Mouse (Mus musculus): ENCODE measurements around the gene Ppp1r36.
"Not testable (repeated sequence)": the region's sequence is repeated elsewhere in the genome, so short reads cannot be mapped to it uniquely, and the experiment has no call there.

Gene Ppp1r36

DNA sequence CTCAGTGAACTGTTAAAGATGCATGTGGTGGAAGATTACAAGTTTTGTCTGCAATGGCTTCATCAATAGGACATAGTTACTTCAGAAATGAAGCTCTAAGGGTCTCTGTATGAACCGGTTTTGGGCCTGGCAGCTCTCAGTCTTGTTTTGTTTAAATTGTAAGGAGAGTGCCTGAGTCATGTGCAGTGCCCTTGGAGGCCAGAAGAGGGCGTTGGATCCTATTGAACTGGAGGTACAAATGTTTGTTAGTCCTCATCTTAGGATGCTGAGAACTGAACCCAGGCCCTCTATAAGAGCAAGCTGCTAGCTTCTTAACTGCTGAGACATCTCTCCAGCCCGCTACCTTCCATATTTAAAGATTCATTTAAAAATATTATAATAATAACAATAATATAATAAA, 15.7 kb upstream of the Ppp1r36 start:
- DNase-seq = no peak

DNA sequence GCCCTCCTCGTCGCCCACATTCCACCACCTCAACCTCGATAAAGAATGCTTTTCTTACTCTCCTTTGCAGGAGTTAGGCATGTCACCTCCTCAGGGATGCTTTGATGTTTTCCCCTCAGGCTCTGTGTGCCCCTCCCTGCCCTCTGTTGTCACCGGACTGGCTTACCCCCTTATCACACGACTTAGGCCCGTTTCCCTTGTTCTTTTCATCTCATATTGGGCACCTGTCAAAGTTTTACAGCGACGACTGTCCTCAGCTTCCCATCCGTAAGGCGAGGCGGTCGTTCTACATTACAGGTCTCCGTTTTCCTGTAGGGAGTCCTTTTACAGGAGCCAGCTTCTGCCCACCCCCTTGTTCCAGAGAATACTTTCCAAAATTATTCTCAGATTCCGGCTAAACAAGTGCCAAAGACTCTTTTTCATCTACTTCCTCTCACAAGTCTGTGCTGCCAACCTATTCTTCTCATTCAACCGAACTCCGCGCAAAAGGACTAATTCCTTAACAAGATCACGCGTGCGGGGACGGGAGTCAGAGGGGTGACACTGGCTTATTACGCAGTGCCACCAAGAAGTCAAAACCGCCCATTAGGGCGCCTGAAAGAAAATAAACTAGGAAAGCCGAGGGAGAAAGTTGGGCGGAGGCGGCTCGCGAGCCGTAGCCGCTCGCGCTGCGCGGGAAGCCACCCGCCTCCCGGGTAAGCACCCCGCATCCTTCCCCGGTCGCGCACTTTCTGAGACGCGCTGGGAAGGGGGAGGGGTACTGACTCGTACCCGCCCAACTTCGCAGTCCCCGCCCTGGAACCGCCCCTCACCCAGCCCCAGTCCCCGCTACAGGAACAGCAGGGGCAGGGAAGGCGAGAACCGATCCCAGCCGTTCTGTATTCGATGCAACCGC, 14.1 kb upstream of the Ppp1r36 start:
- no peak for DNase-seq

DNA sequence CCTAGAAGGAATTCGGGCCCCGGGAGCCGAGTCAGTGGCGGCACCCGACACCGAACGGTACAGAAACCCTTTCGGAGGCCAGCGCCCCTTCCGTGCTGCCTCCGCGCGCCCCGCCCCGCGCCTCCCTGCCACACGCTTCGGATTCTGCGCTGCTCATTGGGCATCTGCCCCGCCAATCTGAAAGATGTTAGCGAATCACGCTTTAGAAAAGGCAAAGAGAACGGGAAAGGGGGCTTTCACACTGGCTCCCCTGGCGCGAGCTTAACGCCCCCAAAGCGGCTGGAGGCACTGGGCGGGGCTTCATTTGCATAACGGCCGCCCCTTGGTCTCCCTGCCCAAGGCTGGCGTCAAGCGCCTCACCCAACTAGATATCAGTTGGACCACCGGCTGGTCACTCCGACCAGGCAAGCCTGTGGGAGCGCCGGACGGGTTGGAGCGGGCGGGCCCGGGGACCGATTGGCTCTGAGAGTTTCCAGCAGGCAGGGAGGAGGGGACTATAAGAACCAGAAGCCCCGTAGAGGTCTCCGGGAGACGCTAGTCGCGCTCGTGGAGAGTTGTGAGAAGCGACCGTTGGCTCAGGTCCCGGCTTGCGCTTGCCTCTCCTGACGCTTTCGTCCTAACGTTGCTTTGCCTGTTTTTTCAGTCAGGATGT, 13.3 kb upstream of the Ppp1r36 start, which contains the start of gene Hspa2:
Hspa2 (plus strand) TSS at position 291 of the 652 bp plus-strand sequence.
- DNase-seq = peak; percentile 100

DNA sequence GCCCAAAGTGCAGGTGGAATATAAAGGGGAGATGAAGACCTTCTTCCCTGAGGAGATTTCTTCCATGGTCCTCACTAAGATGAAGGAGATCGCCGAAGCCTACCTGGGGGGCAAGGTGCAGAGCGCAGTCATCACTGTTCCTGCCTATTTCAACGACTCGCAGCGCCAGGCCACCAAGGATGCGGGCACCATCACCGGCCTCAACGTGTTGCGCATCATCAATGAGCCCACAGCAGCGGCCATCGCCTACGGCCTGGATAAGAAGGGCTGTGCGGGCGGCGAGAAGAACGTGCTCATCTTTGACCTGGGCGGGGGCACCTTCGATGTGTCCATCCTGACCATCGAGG, 12.5 kb upstream of the Ppp1r36 start:
- no peak for DNase-seq

DNA sequence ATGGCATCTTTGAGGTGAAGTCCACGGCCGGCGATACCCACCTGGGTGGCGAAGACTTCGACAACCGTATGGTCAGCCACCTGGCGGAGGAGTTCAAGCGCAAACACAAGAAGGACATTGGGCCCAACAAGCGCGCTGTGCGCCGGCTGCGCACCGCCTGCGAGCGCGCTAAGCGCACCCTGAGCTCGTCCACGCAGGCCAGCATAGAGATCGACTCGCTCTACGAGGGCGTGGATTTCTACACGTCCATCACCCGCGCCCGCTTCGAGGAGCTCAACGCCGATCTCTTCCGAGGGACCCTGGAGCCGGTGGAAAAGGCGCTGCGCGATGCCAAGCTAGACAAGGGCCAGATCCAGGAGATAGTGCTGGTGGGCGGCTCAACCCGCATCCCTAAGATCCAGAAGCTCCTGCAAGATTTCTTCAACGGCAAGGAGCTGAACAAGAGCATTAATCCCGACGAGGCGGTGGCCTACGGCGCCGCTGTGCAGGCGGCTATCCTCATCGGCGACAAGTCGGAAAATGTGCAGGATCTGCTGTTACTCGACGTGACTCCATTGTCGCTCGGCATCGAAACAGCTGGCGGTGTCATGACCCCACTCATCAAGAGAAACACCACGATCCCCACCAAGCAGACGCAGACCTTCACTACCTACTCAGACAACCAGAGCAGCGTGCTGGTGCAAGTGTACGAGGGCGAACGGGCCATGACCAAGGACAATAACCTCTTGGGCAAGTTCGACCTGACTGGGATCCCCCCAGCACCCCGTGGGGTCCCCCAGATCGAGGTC, 12.0 kb upstream of the Ppp1r36 start:
- peak; percentile 20 for DNase-seq

DNA sequence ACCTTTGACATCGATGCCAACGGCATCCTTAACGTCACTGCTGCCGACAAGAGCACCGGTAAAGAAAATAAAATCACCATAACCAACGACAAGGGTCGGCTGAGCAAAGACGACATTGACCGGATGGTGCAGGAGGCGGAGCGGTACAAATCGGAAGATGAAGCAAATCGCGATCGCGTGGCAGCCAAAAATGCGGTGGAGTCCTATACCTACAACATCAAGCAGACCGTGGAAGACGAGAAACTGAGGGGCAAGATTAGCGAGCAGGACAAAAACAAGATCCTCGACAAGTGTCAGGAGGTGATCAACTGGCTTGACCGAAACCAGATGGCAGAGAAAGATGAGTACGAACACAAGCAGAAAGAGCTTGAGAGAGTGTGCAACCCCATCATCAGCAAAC, 11.4 kb upstream of the Ppp1r36 start:
- DNase-seq = no peak

DNA sequence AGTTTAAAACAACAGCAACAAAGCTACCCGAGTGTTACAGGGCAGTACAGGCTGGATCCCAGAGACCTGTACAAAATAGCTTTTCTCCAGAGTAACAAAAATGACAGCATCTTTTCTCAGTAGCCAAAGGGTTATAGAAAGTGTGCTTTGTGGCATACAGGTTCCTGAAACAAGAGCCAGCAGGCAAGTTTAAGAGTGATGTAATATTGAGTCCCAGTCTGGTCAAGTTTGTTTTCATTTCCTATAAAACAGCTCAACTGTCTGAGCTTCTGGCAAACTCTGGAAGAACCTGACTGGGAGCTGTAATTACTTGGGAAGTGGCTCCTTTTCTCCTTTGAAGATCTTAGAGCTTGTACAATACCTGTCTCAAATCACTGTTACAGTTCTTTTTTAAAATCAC, 10.2 kb upstream of the Ppp1r36 start:
- DNase-seq = no peak

DNA sequence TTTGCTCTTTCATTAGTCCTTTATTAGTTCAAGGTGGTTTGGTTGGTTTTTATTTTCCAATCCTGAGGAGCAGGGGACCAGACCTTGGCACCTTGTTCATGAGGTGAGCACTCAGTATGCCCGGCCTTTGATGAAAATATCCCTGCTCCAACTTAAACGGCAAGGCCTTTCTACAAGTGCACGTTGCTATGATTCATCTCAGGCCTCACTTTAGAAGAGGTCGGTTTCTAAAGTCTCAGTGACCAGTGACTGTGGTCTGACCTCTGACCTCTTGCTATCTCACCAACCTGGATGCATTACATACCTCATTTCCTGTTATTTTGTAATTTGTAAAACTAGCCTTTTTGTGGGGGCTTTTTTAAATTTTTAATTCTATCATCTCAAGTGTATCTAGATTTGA, 8.2 kb upstream of the Ppp1r36 start:
- no peak for DNase-seq

DNA sequence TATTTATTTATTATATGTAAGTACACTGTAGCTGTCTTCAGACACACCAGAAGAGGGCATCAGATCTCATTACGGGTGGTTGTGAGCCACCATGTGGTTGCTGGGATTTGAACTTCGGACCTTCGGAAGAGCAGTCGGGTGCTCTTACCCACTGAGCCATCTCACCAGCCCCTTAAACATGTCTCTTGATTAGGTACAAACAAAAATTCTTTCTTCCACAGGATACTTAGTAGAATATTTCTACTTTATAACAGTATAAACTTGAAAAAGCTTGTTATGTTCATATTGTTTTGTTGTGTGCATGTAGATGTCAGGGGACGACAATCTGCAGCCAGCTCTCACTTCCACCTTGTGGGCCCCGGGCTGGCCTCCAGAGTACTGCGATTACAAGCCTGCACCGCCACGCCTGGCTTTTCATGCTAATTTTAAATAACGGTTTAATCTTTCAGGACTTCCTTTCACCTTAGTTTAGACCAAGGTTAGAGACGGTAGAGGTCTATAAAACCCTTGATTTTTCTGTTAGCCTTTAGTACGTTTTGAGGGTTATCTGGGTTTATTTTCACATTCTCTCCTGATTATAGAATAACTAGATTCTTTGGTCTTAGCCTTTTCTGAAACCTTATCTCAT, 1.8 kb upstream of the Ppp1r36 start:
- DNase-seq = no peak

DNA sequence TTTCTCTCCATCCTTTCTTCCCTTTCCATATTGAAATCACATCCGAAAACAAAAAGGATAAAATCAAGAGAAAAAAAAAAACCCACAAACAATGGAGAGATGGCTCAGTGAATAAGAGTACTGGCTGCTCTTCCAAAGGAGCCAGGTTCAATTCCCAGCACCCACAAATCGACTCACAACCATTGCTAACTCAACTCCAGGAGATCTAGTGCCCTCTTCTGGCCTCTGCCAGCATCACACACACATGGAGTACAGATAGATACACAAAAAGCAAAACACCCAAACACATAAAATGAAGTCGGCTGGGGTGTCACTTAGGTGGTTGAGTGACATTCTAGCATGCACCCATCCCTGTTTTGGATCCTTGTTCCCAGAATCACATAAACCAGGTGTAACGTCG, 1.0 kb downstream of the Ppp1r36 start:
- no peak for DNase-seq

DNA sequence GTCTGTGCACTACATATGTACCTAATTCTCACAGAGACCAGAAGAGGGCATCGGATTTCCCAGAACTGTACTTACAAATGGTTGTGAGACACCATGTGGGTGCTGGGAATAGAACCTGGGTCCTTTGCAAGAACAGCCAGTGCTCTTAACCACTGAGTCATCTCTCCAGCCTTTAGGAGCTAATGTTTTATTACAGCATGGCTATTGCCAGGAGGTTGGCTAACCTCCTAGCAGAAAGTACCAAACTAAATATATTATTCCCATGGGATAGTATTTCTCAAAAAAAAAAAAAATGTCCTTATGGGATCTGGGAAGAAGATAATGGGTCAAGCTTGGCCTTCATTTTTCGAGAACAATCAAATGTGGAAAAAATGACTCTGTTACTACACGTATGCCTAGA, 7.9 kb downstream of the Ppp1r36 start:
- DNase-seq = no peak

DNA sequence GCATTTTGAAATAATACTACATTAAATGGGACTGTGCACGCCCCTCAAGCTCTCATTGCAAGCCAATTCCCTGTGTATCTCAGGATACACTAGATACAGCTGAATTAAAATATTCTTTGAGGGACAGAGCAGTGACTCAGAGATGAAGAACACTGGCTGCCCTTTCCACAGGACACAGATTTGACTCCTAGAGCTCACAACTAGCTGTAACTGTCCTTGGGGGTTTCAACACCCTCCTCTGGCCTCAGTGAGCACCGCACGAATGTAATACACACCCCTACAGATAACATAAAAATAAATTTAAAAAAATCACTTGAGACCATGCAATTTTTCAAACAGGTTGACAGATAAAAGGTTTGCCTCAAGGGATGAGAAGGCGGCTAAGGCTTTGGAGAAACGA, 10.2 kb downstream of the Ppp1r36 start:
- DNase-seq = no peak

DNA sequence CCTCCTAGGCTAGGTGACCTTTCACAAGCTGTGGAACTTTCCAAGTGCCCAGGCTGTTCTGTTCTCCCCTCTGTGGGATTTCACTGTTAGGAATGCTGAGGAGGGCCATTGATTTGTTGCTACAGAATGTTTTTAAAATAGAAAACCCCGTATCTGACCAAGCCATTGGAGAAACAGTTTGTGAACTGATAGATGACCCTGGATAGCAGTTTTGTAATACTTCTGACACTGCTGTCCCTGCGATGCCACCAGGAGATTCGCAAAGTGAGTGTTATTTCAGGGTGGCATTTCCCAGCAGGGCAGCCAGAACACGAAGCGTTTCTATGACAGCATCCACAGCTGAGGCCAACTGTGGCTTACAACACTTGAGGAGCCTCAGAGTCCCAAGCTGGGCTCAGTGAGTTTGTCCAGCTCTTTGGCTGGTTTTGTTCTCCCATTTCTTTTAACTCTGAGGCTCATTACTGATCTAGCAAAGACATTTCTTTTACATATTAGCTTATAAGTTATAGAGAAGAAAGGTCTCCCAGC, 13.6 kb downstream of the Ppp1r36 start:
- no peak for DNase-seq

DNA sequence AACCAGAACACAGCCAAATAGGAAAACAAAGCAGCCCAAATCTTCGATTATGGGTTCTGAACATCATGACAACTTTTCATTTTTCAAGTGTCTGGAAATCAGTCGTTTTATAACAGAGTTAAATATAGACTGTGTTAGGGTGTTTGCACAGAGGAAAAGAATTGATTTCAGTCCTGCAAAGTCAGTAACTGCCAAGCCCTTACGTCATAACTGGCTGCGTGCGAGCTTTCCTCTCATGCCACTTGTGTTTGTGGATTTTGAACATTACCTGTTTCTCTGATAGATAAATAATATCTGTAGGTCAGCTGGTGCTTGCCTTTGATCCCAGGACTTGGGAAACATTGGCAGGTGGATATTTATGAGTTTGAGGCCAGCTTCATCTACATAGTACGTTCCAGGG, 14.1 kb downstream of the Ppp1r36 start:
- peak; percentile 29 for DNase-seq

DNA sequence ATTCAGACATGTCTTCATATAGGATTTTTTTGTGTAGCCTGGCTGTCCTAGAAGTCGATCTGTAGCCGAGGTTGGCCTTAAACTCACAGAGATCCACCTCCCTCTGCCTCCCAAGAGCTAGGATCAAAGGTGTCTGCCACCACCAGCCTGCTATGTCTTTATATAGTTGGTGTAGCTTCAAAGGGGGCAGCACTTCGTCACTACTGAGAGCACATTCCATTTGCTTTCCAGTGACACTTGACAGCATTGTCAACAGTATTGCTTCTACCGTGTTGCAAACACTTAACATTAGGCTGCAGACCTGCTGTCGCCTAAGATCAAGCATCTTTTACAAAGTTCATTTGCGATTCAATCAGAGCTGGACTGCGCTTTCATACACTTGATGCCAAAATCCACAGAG, 16.8 kb downstream of the Ppp1r36 start:
- no peak for DNase-seq

DNA sequence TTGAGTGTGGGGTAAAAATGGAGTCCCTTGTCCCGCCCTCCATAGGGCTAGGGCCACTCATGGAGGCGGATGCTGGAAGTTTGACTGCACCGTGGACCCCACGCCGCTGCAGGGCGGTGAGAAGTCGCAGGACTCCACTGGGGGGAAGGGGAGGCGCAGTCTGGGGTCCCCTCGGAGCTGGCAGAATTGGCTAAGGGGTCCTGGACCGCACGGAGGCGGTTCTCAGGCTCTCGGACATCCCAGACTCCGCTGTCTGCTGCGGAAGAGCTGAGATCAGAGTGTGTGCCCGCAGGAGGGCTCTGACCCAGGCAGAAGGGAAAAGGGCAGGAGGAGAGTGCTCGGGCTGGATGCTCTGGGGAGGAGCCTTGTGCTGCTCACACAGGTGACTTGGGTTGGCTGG, 17.7 kb downstream of the Ppp1r36 start:
- no peak for DNase-seq

DNA sequence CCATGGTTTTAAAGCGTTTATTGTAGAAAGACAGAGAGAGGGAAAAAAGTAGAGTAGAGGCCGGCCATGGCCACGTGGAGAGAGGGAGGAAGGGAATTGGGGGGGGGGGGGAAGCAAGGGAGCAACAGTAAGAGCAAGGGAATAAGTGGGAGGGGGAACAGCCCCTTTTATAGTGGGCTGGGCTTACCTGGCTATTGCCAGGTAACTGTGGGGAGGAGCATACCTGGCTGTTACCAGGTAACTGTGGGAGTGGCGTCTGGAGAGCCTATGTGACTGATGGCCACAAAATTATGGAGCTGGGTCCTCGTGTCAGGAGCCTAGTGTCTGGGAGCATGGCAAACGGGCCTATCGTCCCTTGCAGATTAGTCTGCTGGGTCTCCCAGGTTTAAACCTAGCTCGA, 18.2 kb downstream of the Ppp1r36 start:
- DNase-seq = no peak

DNA sequence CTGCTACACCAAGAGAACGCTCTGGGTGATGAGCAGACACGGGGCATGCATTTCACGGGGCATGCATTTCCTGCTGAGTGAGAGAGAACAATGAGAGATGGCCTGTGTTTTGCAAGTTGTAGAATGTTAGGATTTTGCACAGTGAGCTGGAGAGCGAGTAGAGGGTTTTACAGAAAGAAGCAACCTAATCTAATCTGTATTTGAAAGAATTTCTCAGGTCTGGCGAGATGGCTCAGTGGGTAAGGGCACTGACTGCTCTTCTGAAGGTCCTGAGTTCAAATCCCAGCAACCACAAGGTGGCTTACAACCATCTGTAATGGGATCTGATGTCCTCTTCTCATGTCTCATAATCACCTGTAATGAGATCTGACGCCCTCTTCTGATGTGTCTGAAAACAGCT, 26.1 kb downstream of the Ppp1r36 start:
- not testable (repeated sequence) for DNase-seq

DNA sequence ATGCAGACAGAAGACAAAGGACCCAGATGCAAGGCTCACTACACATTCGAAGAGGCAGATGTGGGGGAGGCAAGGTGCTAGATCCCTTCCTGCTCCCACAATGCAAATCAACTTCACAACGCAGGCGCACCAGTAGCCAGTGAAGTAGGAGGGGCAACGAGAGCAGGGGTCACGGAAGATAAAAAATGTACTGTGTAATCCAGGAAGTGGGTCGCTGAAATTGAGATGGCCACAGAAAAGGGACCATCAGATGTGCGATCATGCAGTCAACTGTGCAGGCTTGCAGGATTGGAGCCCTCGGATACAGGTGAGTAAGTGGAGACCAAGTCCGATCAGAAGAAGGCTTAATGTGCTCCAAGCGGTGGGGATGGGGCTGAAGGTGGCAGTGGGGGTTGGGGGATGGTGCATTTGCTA, 27.0 kb downstream of the Ppp1r36 start:
- no peak for DNase-seq

DNA sequence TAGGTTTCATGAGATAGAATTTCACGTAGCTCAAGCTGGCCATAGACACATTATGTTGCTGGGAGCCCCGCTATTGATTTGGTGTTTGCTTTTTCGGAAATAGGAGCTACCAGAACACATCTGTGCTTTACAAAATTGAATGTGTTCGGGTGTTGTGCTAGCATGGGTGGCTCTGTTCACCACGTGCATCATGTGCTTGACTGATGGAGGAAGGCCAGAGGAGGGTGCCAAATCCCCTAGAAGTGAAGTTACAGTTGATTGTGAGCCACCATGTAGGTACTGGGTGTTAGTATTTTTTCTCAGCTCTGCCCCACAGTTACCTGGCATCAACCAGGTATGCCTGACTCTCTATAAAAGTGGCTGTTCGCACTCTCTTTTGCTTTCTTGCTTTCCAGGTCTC, 27.5 kb downstream of the Ppp1r36 start:
- no peak for DNase-seq

DNA sequence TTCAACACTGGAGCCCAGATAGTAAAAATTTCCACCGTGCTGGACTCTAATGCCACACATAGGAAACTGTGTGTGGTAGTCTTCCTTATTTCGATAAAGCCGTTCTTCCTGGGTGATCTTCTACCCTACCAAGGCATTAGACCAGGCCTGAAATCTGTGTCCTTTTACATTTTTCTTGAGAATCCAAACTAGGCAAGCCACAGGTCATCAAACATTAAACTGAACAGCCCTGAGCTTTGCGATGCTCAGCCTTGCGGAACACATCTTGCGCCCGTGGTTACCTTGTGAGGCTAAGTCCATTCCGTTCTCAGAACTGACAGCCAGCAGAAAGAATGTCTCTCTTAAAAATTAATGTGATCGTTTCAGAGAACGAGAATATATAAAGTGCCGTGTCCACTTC, 28.9 kb downstream of the Ppp1r36 start:
- no peak for DNase-seq

DNA sequence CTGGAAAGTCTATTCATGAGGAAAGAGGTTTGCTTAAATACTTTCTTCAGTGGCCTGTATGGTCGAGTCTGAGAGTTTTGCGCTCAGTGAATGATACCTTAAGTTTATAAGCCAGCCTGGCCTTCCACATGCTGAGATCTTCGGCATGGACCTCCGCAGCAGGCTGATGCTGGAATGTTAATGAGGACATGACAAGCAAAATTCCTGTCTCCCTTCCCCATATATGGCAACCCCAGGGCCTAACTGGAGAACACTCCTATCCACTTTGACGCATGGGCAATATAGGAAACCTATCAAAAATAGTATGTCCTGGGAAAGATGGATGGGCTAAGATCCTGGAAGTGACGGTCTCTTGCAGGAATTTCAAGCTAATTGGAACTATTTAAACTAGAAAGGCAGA, 30.8 kb downstream of the Ppp1r36 start:
- no peak for DNase-seq

DNA sequence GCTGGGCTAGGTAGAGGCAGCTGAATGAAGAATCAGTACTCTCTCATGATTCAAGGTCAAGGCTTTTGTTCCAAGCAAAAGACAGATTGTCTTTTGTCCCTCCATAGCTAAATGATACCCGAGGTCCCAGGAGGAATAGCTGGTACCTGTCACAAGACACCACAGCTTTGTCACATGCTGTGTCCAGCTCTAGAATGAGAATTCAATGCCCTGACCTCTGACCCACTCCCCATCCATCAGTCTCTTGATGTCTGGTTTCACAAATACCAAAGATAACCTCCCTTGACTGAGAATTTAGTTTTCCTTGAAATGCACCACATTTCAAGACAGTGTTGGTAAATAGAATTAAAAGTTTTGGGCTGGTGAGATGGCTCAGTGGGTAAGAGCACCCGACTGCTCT, 34.9 kb downstream of the Ppp1r36 start:
- DNase-seq = no peak

Measured in lung, postnatal 36 days (tissue).